Mouse (Mus musculus): ENCODE measurements around the gene Cbfa2t2. TPM values are rescaled to one million over a fixed set of nuclear protein-coding genes. Genes with fewer than 3 reads are reported as not detected.

The Cbfa2t2 gene
- polyA plus RNA-seq, 1 experiment from 2014 or later, result 6.7 TPM

DNA sequence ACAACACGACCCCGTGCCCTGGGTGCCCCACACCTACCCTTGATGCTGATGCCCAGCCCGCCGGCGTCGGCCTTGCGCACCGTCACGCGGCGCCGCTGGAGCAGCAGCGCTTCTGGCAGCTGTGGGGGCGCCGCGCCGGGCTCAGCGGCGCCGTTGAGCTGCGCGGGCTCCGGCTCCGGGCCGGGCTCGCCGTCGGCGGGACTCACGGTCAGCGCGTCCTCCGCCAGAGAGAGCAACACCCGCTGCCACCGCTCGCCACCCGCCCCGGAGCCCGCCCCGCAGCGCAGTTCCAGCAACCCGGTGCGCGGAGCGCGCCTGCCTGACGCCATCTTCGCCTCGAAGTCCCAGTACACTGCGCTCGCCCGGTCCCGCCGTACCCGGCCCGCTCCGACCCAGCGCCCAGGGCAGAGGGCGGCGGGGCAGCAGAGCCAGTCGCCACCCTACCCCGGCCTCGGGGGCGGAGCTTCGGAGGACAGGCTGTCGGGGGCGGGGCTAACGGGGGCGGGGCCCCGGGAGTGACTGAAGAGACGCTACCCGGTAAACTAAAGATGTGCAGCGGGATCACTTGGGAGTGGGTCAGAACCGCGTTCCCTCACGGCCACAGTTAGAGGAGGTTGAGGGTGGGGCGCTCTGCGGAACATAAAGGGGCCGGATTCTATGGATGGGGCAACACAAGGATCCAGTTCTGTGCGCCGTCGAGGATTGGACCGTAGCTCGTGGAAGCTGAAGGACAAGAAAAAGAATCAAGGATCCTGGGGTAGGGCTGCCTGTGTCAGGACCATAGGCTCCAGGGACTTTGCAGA lies 28.4 kb upstream of the Cbfa2t2 start, which contains the start of gene Snta1:
Gene Snta1, minus strand, starts transcription at position 457 of the 803 bp plus-strand sequence.
- Histone ChIP-seq H3K27me3 (peaks cover 53% of the 10 kb centered on the region), H3K4me3 (replicated peaks) (peak within 1 kb of the TSS; percentile 67), H3K4me2 (peak within 1 kb of the TSS; percentile 93), H3K36me3 (replicated peaks) (no peaks in the 10 kb centered on the region), H3K4me1 (replicated peaks) (peaks cover 16% of the 10 kb centered on the region), H3K9me3 (replicated peaks) (no peaks in the 10 kb centered on the region), H3K27ac (replicated peaks) (no peak within 1 kb of the TSS), H3K9ac (peak within 1 kb of the TSS; percentile 57)
- ATAC-seq (ENCODE audit: insufficient read depth), result peak; percentile 88
- 3% methylated on average over 83 of the region's 84 CpGs for WGBS (ENCODE audit: insufficient replicate concordance)

DNA sequence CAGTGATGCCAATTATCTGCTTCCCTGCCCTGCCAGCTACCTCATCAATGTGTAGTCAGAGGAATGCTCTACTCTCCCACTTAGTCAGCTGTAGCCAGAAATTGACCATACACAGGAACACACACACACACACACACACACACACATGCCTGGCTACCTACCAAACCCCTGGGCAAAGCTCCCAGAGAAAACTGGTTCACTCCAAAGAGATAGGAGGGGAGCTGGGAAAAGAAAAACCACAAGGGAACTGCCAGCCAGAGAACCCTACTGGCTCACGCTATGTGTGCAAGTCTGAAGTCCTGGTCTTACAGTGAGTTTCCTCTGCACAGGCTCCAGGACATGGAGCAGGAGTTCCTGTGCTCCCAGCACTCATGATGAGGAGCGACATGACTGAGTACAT lies 25.9 kb upstream of the Cbfa2t2 start:
- WGBS (ENCODE audit: insufficient replicate concordance), result 47% methylated on average over 2 of the region's 2 CpGs
- ATAC-seq (ENCODE audit: insufficient read depth), result no peak

DNA sequence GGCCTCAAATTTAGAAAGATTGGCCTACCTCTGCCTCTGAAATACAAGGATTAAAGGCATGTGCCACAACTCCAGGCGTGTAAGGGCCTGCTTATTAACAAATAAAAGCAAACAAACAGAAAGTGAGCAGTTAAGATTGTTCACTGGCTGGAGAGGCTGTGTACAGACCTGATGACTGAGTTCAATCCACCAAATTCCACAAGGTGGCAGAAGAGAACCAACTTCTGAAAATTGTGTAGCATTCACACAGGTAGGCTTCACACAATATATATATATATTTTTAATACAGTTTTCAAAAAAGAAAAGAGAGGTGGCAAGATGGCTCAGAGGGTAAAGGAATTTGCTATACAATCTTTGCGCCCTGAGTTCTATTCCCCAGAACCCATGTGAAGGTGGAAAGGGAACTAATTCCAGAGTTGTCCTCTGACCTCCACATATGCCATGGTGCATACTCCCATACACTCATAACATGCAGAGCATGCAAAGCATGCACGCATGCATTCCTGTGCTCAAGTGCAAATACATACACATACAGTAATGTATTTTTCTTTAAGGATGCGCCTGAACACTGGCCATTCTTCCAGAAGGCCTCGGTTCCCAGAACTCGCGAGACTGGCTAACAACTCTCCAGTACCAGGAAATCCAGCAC lies 24.1 kb upstream of the Cbfa2t2 start:
- Histone ChIP-seq H3K27me3 (peaks cover 34% of the 10 kb centered on the region), H3K36me3 (replicated peaks) (no peaks in the 10 kb centered on the region), H3K27ac (replicated peaks) (no peak overlapping the region), H3K4me2 (no peak overlapping the region), H3K9me3 (replicated peaks) (no peaks in the 10 kb centered on the region), H3K4me1 (replicated peaks) (peaks cover 13% of the 10 kb centered on the region), H3K9ac (no peak overlapping the region), H3K4me3 (replicated peaks) (no peak overlapping the region)
- WGBS (ENCODE audit: insufficient replicate concordance), result 61% methylated on average over 7 of the region's 7 CpGs
- no peak for ATAC-seq (ENCODE audit: insufficient read depth)

More for the DNA sequence above, 25.9 kb upstream of the Cbfa2t2 start:
- Histone ChIP-seq H3K4me3 (replicated peaks) (no peak overlapping the region), H3K4me1 (replicated peaks) (peaks cover 16% of the 10 kb centered on the region), H3K36me3 (replicated peaks) (no peaks in the 10 kb centered on the region), H3K27ac (replicated peaks) (no peak overlapping the region), H3K9me3 (replicated peaks) (no peaks in the 10 kb centered on the region), H3K27me3 (peaks cover 51% of the 10 kb centered on the region), H3K9ac (no peak overlapping the region), H3K4me2 (no peak overlapping the region)

DNA sequence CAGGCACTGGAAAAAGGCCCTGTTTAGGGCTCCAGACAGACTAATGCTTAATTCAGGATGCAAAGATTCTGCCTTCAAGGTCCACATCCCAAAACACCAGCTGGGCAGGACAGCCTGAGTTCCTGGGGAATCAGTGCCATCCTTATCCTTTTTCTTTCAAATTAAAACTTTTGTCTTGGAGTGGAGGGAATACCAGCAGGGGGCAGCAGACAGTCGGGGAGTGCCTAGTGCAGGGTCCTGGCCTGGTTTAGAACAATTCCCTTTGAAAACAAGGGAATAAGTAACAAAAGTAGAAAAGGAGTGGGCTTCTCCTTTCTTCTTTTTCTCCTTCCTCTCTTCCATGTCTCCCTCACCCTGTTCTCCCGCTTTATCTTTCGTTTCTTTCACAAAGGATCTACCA lies 19.2 kb upstream of the Cbfa2t2 start:
- no peak overlapping the region for H3K4me2 ChIP-seq
- H3K36me3 ChIP-seq (replicated peaks), result no peaks in the 10 kb centered on the region
- H3K4me3 ChIP-seq (replicated peaks), result no peak overlapping the region
- H3K4me1 ChIP-seq (replicated peaks), result no peaks in the 10 kb centered on the region
- no peak overlapping the region for H3K27ac ChIP-seq (replicated peaks)
- ATAC-seq (ENCODE audit: insufficient read depth), result no peak
- peaks cover 6% of the 10 kb centered on the region; the same call in 1 of the 2 replicates for H3K27me3 ChIP-seq
- WGBS (ENCODE audit: insufficient replicate concordance), result 30% methylated on average over 3 of the region's 3 CpGs
- no peak overlapping the region for H3K9ac ChIP-seq
- no peaks in the 10 kb centered on the region for H3K9me3 ChIP-seq (replicated peaks)

DNA sequence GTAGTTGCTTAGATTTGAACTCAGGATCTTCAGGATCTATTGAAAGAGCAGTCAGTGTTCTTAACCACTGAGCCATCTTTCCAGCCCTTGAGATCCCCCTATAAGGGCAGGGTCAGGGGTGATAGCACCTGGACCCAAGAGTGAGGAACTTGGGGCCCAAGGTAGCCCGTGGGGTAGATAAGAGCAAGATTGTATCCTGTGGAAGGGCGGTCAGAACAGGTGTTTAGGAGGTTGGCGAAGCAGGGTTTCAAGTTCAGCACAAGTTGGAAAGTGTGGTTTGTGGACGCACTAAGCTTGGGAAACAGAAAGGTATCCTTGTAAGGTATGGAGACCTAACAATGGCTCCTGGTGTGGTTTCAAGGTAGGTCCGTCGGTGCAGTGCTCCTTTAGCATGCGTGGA lies 18.3 kb upstream of the Cbfa2t2 start:
- ATAC-seq (ENCODE audit: insufficient read depth), result no peak
- H3K9me3 ChIP-seq (replicated peaks), result no peaks in the 10 kb centered on the region
- no peak overlapping the region for H3K9ac ChIP-seq
- H3K4me2 ChIP-seq, result no peak overlapping the region
- no peaks in the 10 kb centered on the region for H3K36me3 ChIP-seq (replicated peaks)
- H3K27ac ChIP-seq (replicated peaks), result no peak overlapping the region
- H3K4me3 ChIP-seq (replicated peaks), result no peak overlapping the region
- WGBS (ENCODE audit: insufficient replicate concordance), result 65% methylated on average over 7 of the region's 7 CpGs
- H3K4me1 ChIP-seq (replicated peaks), result no peaks in the 10 kb centered on the region
- peaks cover 7% of the 10 kb centered on the region; the same call in 1 of the 2 replicates for H3K27me3 ChIP-seq

DNA sequence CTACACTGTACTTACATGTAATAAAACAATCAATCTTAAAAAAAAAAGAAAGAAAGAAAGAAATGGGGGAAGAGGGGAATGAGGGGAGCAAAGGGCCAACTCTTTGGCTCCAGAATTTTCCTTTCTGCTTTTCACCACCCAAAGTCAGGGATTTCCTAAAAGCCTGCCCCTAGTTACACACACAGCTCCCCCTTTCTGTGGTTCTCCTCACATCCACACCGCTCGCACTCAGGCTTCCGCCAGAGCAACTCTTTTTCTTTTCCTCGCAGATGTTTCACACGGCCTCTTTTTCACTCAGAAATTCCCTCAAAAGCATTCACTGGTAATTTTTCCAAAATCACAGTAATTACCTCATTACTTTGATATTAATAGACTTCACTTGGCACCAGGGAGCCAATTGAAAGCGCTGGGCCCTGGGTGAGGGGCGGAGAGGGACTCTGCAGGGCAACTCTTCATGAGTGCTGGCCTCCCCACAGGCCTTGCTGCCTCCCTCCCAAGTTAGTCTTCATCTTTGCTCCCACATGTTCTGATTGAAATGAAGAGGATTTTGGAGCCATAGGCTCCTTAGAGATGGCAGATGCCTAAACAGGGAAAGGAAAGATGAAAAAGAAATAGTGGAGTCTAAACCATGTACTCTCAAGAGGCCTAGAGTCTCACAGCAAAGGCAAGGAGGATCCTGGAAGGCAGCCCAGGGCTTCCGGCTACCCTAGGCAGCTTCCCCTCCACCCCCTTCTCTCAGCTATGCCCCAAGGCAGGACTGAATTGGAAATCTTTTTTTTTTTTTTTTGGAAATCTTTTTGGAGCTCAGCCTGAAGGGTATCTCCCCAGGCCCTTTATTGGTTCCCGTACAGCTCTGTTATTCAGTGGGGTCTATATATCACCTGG lies 16.4 kb upstream of the Cbfa2t2 start:
- Histone ChIP-seq H3K36me3 (replicated peaks) (no peaks in the 10 kb centered on the region), H3K4me2 (no peak overlapping the region), H3K9ac (no peak overlapping the region), H3K4me1 (replicated peaks) (no peaks in the 10 kb centered on the region), H3K9me3 (replicated peaks) (no peaks in the 10 kb centered on the region), H3K27ac (replicated peaks) (no peak overlapping the region), H3K27me3 (peaks cover 7% of the 10 kb centered on the region; the same call in 1 of the 2 replicates), H3K4me3 (replicated peaks) (no peak overlapping the region)
- 81% methylated on average over 9 of the region's 9 CpGs for WGBS (ENCODE audit: insufficient replicate concordance)
- no peak for ATAC-seq (ENCODE audit: insufficient read depth)

DNA sequence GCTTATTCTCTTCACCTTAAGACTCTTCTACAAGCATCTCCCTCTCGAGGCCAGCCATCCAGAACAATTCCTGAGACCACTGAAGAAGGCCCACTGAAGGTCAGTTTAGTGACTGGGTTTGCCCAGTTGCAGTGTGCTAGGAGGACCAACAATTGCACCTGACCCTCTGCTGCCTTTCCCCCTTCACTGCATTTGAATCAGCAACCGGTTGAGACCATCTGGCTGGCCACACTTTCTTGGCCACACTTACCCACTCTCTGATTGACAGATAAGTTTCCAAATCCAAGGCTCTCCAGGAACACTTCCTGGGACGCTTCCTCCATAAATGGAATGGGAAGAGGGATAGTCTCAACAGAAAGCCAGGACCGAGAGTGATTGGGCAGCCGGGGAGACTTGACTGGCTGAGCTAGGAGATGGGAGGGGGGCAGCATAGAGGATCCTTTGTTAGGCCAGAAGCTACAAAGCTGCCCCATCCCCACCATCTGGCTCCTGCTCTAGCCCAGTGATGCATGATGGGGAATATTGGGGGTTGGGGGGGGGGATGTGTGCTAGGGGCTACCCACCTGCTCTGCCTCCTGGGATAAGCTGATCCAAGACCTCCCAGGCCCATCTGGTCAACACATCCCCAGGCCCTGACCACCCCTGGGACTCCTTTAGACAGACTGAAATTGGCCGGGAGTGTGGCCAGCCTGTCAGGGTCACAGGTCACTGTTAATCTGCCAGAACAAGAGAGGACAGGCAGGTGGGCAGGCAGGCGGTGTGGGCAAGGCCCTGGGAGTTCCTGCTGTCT lies 15.1 kb upstream of the Cbfa2t2 start:
- no peak for ATAC-seq (ENCODE audit: insufficient read depth)
- no peaks in the 10 kb centered on the region for H3K36me3 ChIP-seq (replicated peaks)
- H3K27me3 ChIP-seq, result peaks cover 8% of the 10 kb centered on the region; the same call in 1 of the 2 replicates
- H3K4me2 ChIP-seq, result no peak overlapping the region
- H3K4me1 ChIP-seq (replicated peaks), result no peaks in the 10 kb centered on the region
- 49% methylated on average over 7 of the region's 7 CpGs for WGBS (ENCODE audit: insufficient replicate concordance)
- H3K9me3 ChIP-seq (replicated peaks), result no peaks in the 10 kb centered on the region
- H3K4me3 ChIP-seq (replicated peaks), result no peak overlapping the region
- no peak overlapping the region for H3K9ac ChIP-seq
- no peak overlapping the region for H3K27ac ChIP-seq (replicated peaks)

DNA sequence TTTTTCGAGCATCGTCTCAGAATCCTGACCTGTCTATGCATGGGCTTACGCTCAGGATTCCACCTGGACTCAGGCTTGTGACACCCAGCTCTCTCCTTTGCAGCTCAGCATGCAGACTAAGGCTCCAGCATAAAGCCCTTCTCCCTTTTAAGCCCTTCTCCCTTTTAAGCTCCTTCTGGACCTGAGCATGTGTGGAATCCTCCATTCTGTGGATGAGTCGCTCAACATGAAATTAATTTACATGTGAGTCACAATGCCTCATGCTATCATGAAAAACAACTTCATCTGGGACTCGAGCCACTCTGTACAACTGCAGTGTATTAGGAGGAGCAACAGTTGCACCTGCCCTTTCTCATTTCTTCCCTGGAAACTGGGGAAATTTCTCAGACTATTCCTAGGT lies 14.1 kb upstream of the Cbfa2t2 start:
- no peak overlapping the region for H3K4me2 ChIP-seq
- H3K27me3 ChIP-seq, result peaks cover 19% of the 10 kb centered on the region
- H3K9me3 ChIP-seq (replicated peaks), result no peaks in the 10 kb centered on the region
- H3K4me3 ChIP-seq (replicated peaks), result no peak overlapping the region
- no peaks in the 10 kb centered on the region for H3K4me1 ChIP-seq (replicated peaks)
- H3K36me3 ChIP-seq (replicated peaks), result no peaks in the 10 kb centered on the region
- 55% methylated on average over 5 of the region's 5 CpGs for WGBS (ENCODE audit: insufficient replicate concordance)
- H3K27ac ChIP-seq (replicated peaks), result no peak overlapping the region
- H3K9ac ChIP-seq, result no peak overlapping the region
- no peak for ATAC-seq (ENCODE audit: insufficient read depth)

DNA sequence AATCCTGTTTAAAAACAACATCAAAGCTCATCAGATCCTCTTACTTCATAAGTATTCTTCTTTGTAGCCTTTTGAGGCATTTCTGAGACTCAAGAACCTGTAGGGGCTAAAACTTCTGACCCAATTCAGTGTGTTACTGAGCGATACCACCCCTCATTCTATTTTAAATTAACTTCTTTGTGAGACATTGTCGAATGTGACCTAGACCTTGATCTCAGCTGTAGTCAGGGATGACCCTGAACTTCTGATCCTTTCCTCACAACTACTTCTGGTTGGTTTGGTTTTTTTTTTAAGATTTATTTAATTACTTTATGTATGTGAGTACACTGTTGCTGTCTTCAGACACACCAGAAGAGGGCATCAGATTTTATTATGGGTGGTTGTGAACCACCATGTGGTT lies 12.7 kb upstream of the Cbfa2t2 start:
- no peak for ATAC-seq (ENCODE audit: insufficient read depth)
- Histone ChIP-seq H3K9ac (no peak overlapping the region), H3K27me3 (peaks cover 30% of the 10 kb centered on the region), H3K4me3 (replicated peaks) (no peak overlapping the region), H3K4me1 (replicated peaks) (peaks cover 3% of the 10 kb centered on the region; the same call in 1 of the 2 replicates), H3K36me3 (replicated peaks) (no peaks in the 10 kb centered on the region), H3K27ac (replicated peaks) (no peak overlapping the region), H3K9me3 (replicated peaks) (no peaks in the 10 kb centered on the region), H3K4me2 (no peak overlapping the region)
- WGBS (ENCODE audit: insufficient replicate concordance), result 66% methylated on average over 2 of the region's 2 CpGs

DNA sequence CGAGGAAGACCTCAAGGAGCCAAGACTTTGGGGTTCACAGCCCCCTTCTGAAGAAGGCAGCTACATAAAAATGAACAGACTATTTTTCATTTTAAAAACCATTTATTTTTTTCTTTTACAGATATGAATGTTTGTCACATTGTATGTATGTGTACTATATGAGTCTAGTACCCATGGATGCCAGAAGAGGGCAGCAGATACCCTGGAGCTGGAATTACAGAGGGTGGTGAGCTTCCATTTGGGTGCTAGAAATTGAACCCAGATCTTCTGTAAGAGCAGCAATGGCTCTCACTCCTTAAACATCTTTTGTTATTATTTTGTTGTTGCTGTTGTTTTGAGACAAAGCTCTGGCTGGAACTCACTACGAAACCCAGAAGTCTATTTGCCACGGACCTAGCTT lies 10.8 kb upstream of the Cbfa2t2 start:
- Histone ChIP-seq H3K36me3 (replicated peaks) (no peaks in the 10 kb centered on the region), H3K4me3 (replicated peaks) (no peak overlapping the region), H3K27me3 (peaks cover 30% of the 10 kb centered on the region), H3K9me3 (replicated peaks) (no peaks in the 10 kb centered on the region), H3K4me2 (no peak overlapping the region), H3K4me1 (replicated peaks) (peaks cover 3% of the 10 kb centered on the region; the same call in 1 of the 2 replicates), H3K9ac (no peak overlapping the region), H3K27ac (replicated peaks) (no peak overlapping the region)
- 72% methylated on average over 3 of the region's 3 CpGs for WGBS (ENCODE audit: insufficient replicate concordance)
- no peak for ATAC-seq (ENCODE audit: insufficient read depth)

Data from liver, embryonic 15.5 days (tissue).